Mouse (Mus musculus): ENCODE data around the gene Tfr2. TPM values are rescaled to one million over a fixed set of nuclear protein-coding genes. Genes with fewer than 3 reads are reported as not detected.

The Tfr2 gene
- polyA plus RNA-seq, 1 experiment: 0.52 TPM

DNA sequence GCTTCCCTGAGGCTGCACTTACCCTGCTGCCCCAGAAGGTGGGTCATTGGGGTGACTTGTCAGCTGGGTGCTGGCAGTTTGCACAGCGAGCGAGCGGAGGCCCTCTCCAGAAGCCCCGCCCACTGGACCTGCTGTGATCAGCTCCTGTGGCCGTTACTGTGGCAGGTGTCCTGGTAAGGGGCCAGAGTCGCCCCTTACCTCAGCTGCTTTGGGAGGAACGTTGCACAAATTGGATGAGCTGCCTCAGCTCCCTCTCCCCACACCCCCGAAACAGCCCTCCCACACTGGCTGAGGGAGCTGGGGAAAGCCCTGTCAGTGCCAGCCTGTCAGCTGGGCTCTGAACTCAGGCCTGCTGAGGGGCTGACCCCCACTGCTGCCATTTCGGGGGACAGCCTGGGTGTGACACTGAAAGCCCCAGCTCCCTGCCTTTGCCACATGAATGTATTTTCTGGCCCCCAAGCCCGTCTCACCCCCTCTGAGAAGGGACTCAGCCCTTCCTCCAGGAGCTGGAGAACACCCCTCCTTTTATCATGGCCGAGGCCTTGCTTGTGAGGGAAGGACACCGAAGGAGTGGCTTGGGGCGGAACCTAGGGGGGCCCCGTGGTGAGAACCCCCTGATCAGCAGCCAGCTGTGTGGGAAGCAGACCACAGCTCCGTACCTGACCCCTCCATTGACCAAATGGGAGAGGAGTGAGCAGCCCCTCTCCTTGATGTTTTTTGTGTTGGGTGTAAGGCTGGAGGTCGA is 43.3 kb upstream of the Tfr2 start:
- H3K36me3 ChIP-seq (ENCODE audit: control insufficient read depth, insufficient read depth, low read length): peaks cover 74% of the 10 kb centered on the region

DNA sequence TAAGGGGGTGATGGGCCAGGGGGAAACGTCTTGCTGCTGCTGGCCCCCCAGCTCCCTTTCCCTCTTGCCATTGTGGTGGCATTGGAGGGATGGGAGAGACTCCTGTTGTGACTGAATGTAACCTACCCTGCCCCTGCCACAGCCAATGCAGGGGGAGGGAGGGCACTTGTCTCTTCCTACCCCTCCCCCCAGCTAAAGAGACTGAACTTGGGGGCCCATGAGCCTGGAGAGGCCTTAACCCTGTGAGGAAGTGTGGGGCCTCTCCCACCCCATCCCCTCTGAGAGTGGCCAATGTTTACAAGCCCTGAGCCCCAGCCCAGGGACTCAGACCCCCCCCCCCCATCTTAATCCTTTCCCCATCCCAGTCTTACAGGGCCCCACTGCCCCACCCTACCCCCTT is 42.2 kb upstream of the Tfr2 start:
- TF ChIP-seq CTCF (IDR thresholded peaks at IDR 0.05; ENCODE audit: extremely low read depth, insufficient read length, insufficient replicate concordance, low read depth, low read length) (no peak), POLR2A (IDR thresholded peaks at IDR 0.05; ENCODE audit: low read depth, low read length) (no peak)
- Histone ChIP-seq H3K27ac (ENCODE audit: insufficient read depth, low read depth, low read length) (no peak overlapping the region), H3K36me3 (ENCODE audit: control insufficient read depth, insufficient read depth, low read length) (peaks cover 69% of the 10 kb centered on the region), H3K4me3 (ENCODE audit: low read depth, low read length) (no peak overlapping the region), H3K4me1 (ENCODE audit: control insufficient read depth, insufficient read depth, insufficient read length, low read length) (peaks cover 2% of the 10 kb centered on the region; the same call in 1 of the 2 replicates), H3K27me3 (ENCODE audit: control insufficient read depth, insufficient read depth, low read length) (no peaks in the 10 kb centered on the region)
- 67% methylated on average over 1 of the region's 1 CpGs for WGBS

More for the DNA sequence above, 43.3 kb upstream of the Tfr2 start:
- Histone ChIP-seq H3K27ac (ENCODE audit: insufficient read depth, low read depth, low read length) (no peak overlapping the region), H3K4me3 (ENCODE audit: low read depth, low read length) (no peak overlapping the region), H3K4me1 (ENCODE audit: control insufficient read depth, insufficient read depth, insufficient read length, low read length) (peaks cover 2% of the 10 kb centered on the region; the same call in 1 of the 2 replicates), H3K27me3 (ENCODE audit: control insufficient read depth, insufficient read depth, low read length) (no peaks in the 10 kb centered on the region)
- WGBS: 36% methylated on average over 16 of the region's 16 CpGs
- TF ChIP-seq POLR2A (IDR thresholded peaks at IDR 0.05; ENCODE audit: low read depth, low read length): no peak
- TF ChIP-seq CTCF (IDR thresholded peaks at IDR 0.05; ENCODE audit: extremely low read depth, insufficient read length, insufficient replicate concordance, low read depth, low read length): no peak

DNA sequence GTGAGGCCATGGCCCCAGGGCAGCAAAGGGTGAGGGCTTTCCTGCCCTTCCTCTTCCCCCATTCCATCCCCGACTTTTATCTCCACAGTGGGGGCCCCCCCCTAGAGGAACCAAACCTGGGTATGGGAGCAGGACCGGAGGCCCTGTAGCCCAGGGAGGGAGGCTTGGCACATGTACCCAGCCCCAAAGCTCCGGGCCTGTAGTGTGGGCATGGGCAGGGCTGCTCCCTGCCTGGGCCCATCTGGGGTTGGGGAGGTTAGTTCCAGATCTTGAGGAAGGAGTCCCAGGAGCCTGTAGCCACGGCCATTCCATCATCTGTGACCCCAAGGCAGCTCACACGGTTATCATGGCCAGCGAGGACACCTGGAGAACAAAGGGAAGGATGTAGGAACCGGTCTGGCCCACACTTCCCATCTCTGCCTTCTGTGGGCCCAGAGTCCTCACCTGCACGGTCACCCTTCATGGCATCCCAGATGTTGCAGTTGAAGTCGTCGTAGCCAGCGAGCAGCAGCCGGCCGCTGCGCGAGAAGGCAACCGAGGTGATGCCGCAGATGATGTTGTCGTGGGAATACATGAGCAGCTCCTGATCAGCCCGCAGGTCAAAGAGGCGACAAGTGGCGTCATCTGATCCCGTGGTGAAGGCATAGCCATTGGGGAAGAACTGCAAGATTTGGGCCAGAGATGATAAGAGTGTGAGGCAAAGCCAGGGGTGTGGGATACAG is 41.2 kb upstream of the Tfr2 start:
- peaks cover 2% of the 10 kb centered on the region; the same call in 1 of the 2 replicates for H3K4me1 ChIP-seq (ENCODE audit: control insufficient read depth, insufficient read depth, insufficient read length, low read length)

DNA sequence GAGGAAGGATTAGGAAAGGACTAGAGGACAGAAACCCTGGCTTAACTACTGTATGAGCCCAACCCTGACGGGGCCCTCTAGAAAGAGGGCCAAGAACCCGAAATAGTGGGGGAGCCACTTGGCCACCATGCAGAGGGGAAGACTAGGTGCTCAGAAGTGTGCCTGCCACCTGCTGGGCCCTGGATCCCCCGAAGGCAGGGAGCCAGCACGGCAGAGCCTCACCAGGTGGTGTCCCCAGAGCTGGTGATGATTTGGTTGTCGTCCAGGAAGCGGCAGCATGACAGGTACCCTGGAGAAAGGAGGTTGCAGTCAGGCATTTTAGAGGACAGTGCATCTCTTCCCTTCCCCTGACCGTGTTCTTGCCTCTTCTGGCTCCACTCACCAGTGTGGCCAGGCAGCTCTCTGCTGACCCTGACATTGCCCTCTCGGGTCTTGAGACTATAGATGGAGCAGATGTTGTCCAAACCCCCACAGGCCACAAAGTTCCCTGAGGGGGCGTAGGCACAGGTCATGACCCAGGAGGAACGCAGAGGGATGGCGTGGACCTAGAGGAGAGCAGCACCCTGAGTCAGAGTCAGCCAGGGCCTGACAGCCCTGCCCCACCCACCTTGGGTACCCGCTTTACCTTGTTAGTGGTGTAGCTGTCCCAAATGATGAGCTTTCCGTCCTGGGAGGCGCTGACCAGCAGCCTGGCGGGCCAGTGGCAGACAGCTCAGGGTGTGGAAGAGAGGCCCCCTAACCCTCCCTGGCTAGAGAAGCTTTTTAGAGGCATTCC is 40.2 kb upstream of the Tfr2 start:
- Histone ChIP-seq H3K27me3 (ENCODE audit: control insufficient read depth, insufficient read depth, low read length) (no peaks in the 10 kb centered on the region), H3K4me3 (ENCODE audit: low read depth, low read length) (no peak overlapping the region), H3K4me1 (ENCODE audit: control insufficient read depth, insufficient read depth, insufficient read length, low read length) (peaks cover 2% of the 10 kb centered on the region; the same call in 1 of the 2 replicates), H3K27ac (ENCODE audit: insufficient read depth, low read depth, low read length) (no peak overlapping the region), H3K36me3 (ENCODE audit: control insufficient read depth, insufficient read depth, low read length) (peaks cover 50% of the 10 kb centered on the region)
- WGBS: 77% methylated on average over 15 of the region's 15 CpGs
- TF ChIP-seq POLR2A (IDR thresholded peaks at IDR 0.05; ENCODE audit: low read depth, low read length): no peak
- TF ChIP-seq CTCF (IDR thresholded peaks at IDR 0.05; ENCODE audit: extremely low read depth, insufficient read length, insufficient replicate concordance, low read depth, low read length): no peak

More for the DNA sequence above, 41.2 kb upstream of the Tfr2 start:
- no peaks in the 10 kb centered on the region for H3K27me3 ChIP-seq (ENCODE audit: control insufficient read depth, insufficient read depth, low read length)
- TF ChIP-seq CTCF (IDR thresholded peaks at IDR 0.05; ENCODE audit: extremely low read depth, insufficient read length, insufficient replicate concordance, low read depth, low read length) (no peak), POLR2A (IDR thresholded peaks at IDR 0.05; ENCODE audit: low read depth, low read length) (no peak)
- H3K36me3 ChIP-seq (ENCODE audit: control insufficient read depth, insufficient read depth, low read length): peaks cover 60% of the 10 kb centered on the region
- H3K27ac ChIP-seq (ENCODE audit: insufficient read depth, low read depth, low read length): no peak overlapping the region
- H3K4me3 ChIP-seq (ENCODE audit: low read depth, low read length): no peak overlapping the region
- WGBS: 79% methylated on average over 22 of the region's 22 CpGs

DNA sequence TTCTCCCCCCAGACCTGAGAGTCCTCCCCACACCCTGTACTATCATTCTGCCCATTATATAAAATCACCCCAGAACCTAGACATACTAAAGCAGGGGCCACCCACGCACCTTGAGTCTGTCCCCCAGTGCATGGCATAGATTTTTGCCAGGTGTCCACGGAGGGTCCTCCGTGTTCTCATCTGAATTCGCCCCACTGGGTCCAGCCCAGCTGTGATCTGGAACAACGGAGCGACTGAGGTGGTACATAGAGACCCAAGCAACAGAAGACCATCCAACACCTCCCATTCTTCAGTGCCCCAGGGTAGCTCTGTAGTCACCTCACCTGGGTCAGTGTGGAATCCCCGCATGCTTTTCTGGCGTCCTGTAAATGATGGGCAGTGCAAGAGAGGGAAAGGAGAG is 39.6 kb upstream of the Tfr2 start:
- peaks cover 46% of the 10 kb centered on the region for H3K36me3 ChIP-seq (ENCODE audit: control insufficient read depth, insufficient read depth, low read length)
- 79% methylated on average over 8 of the region's 8 CpGs for WGBS
- H3K27ac ChIP-seq (ENCODE audit: insufficient read depth, low read depth, low read length): no peak overlapping the region

DNA sequence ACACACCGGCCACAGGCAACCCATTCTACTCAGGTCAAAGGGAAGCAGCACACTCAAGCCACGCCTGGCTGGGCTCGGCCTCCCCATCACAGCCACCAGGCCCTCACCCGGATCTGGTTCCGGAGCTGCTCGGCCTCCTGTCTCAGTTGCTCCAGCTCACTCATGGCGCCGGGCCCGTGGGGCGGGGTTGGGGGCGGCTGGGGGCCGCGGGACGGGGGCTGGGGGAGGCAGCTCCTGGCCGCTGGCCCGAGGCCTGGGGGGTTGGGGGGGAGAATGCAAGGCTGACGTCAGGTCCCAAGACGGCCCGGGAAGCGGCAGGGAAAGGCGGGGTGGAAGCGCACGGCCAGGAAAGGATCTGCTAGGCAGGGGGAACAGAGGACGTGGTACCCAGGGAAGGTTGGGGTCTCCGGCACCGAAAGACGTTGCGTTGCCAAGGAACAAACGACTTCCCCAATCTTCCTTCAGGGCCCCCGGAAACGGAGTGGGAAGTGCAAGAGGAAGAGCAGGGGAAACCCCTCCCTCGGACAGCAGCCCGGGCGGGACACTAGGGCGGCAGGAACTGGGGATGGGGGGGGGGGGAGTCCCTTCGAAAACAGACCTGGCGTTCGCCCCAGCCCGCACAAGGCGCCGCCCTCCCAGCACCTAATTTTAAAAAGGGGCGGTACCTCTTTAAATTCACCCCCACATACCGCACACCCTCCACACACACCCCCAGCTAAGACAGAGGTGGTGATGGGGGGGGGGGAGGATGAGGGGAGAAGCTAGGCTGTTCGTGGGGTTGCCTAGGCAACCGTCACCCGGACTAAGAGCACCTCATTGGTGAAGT is 38.8 kb upstream of the Tfr2 start:
- H3K4me3 ChIP-seq (ENCODE audit: low read depth, low read length): peak overlapping the region; percentile 88
- H3K36me3 ChIP-seq (ENCODE audit: control insufficient read depth, insufficient read depth, low read length): peaks cover 39% of the 10 kb centered on the region
- no peak for TF ChIP-seq CTCF (IDR thresholded peaks at IDR 0.05; ENCODE audit: extremely low read depth, insufficient read length, insufficient replicate concordance, low read depth, low read length)
- no peak for TF ChIP-seq POLR2A (IDR thresholded peaks at IDR 0.05; ENCODE audit: low read depth, low read length)
- 1% methylated on average over 46 of the region's 46 CpGs for WGBS
- no peaks in the 10 kb centered on the region for H3K27me3 ChIP-seq (ENCODE audit: control insufficient read depth, insufficient read depth, low read length)
- peaks cover 6% of the 10 kb centered on the region for H3K4me1 ChIP-seq (ENCODE audit: control insufficient read depth, insufficient read depth, insufficient read length, low read length)
- peak overlapping the region; percentile 50 for H3K27ac ChIP-seq (ENCODE audit: insufficient read depth, low read depth, low read length)

More for the DNA sequence above, 39.6 kb upstream of the Tfr2 start:
- Histone ChIP-seq H3K4me3 (ENCODE audit: low read depth, low read length) (peak overlapping the region; percentile 88), H3K4me1 (ENCODE audit: control insufficient read depth, insufficient read depth, insufficient read length, low read length) (peaks cover 6% of the 10 kb centered on the region), H3K27me3 (ENCODE audit: control insufficient read depth, insufficient read depth, low read length) (no peaks in the 10 kb centered on the region)
- TF ChIP-seq CTCF (IDR thresholded peaks at IDR 0.05; ENCODE audit: extremely low read depth, insufficient read length, insufficient replicate concordance, low read depth, low read length): no peak
- TF ChIP-seq POLR2A (IDR thresholded peaks at IDR 0.05; ENCODE audit: low read depth, low read length): no peak
